Mouse (Mus musculus): ENCODE measurements around the gene Epb41l3. TPM values are rescaled to one million over a fixed set of nuclear protein-coding genes. Genes with fewer than 3 reads are reported as not detected.

Epb41l3 gene
- polyA plus RNA-seq, 2 experiments = 102 to 140 TPM

DNA sequence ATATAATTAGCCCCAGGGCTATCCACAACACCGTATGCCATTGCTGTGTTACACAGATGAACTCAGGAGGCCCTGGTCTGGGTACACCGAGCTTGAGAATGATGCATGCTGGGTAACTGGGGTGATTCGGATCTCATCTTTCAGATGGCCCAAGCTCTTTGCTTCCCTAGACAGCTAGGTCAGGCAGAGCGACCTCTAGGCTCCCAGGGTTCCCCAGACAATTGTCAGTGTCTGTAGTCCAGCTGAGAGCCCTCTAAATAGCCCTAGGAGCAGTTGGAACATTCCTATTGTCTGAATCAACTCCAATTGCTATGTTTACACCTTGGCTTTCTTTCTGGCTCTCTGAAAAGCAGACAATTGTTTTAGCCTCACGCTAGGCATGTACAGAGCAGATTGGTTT is 201.9 kb downstream of the Epb41l3 start:
- no peaks in the 10 kb centered on the region for H3K9me3 ChIP-seq (ENCODE audit: control insufficient read depth, low read length)
- no peaks in the 10 kb centered on the region for H3K4me1 ChIP-seq (ENCODE audit: control insufficient read depth, insufficient read depth, low read length)
- WGBS = 54% methylated on average over 5 of the region's 5 CpGs
- TF ChIP-seq POLR2A (IDR thresholded peaks at IDR 0.05; ENCODE audit: borderline replicate concordance, extremely low read depth, insufficient read depth, insufficient read length) = no peak
- no peak overlapping the region for H3K9ac ChIP-seq (ENCODE audit: low read depth, low read length, severe bottlenecking)
- no peak overlapping the region for H3K4me2 ChIP-seq (replicated peaks; ENCODE audit: low read depth, low read length, severe bottlenecking)
- H3K4me3 ChIP-seq (replicated peaks; ENCODE audit: low read length) = no peak overlapping the region
- peaks cover 41% of the 10 kb centered on the region for H3K36me3 ChIP-seq (ENCODE audit: control insufficient read depth, insufficient read depth, low read length)
- H3K27me3 ChIP-seq (ENCODE audit: control insufficient read depth, insufficient read depth, low read length) = no peaks in the 10 kb centered on the region
- no peak for DNase-seq (ENCODE audit: low spot score)
- no peak for ATAC-seq (ENCODE audit: low FRiP score, low read depth)
- no peak overlapping the region for H3K27ac ChIP-seq (replicated peaks; ENCODE audit: low read depth, low read length)

DNA sequence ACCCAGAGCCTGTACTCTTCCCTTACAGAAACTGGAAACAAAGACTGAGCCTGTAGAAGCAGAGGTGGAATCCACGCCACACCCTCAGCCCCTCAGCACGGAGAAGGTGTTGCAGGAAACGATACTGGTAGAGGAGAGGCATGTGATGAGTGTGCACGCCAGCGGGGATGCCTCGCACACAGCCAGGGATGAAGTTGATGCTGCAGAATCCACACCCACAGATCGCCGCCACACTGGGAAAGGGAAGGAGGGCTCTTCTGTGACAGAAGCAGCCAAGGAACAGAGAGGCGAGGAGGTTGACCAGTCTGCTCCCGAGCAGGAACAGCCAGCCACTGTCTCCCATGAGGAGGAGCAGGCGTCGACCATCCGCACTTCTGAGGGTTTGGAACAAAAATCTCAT is 209.0 kb downstream of the Epb41l3 start:
- no peak for ATAC-seq (ENCODE audit: low FRiP score, low read depth)
- 92% methylated on average over 13 of the region's 13 CpGs for WGBS
- 0 out of 2 replicates have a peak, but pooled peaks cover 2% of the 10 kb centered on the region for H3K9me3 ChIP-seq (ENCODE audit: control insufficient read depth, low read length)
- H3K36me3 ChIP-seq (ENCODE audit: control insufficient read depth, insufficient read depth, low read length) = peaks cover 75% of the 10 kb centered on the region
- no peak overlapping the region for H3K27ac ChIP-seq (replicated peaks; ENCODE audit: low read depth, low read length)
- no peak overlapping the region for H3K4me3 ChIP-seq (replicated peaks; ENCODE audit: low read length)
- no peak overlapping the region for H3K4me2 ChIP-seq (replicated peaks; ENCODE audit: low read depth, low read length, severe bottlenecking)
- H3K4me1 ChIP-seq (ENCODE audit: control insufficient read depth, insufficient read depth, low read length) = no peaks in the 10 kb centered on the region
- no peak for DNase-seq (ENCODE audit: low spot score)
- H3K27me3 ChIP-seq (ENCODE audit: control insufficient read depth, insufficient read depth, low read length) = no peaks in the 10 kb centered on the region
- TF ChIP-seq POLR2A (IDR thresholded peaks at IDR 0.05; ENCODE audit: borderline replicate concordance, extremely low read depth, insufficient read depth, insufficient read length) = no peak
- H3K9ac ChIP-seq (ENCODE audit: low read depth, low read length, severe bottlenecking) = no peak overlapping the region

DNA sequence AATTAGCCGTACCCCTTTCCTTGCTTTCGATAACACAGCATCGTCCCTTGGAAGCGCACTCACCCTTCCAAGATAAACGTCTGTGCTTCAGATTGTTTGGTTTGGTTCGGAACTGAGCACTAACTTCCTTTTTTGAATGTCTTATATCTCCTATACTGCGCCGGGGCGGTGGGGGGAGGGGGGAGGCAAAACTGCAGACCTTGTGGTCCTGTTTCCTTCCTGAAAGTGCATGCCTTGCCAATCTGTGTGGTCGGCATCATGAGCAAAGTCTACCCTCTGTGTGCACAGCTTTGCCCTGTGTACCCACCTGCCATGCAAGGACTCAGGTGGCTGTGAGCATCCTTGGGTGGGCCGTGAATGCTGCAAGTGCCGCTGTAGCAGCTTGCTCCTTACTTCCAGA is 212.6 kb downstream of the Epb41l3 start:
- H3K27ac ChIP-seq (replicated peaks; ENCODE audit: low read depth, low read length) = no peak overlapping the region
- WGBS = 95% methylated on average over 12 of the region's 12 CpGs
- ATAC-seq (ENCODE audit: low FRiP score, low read depth) (no peak), DNase-seq (ENCODE audit: low spot score) (no peak)
- H3K36me3 ChIP-seq (ENCODE audit: control insufficient read depth, insufficient read depth, low read length) = peaks cover 69% of the 10 kb centered on the region
- no peaks in the 10 kb centered on the region for H3K9me3 ChIP-seq (ENCODE audit: control insufficient read depth, low read length)
- no peaks in the 10 kb centered on the region for H3K4me1 ChIP-seq (ENCODE audit: control insufficient read depth, insufficient read depth, low read length)
- no peaks in the 10 kb centered on the region for H3K27me3 ChIP-seq (ENCODE audit: control insufficient read depth, insufficient read depth, low read length)
- no peak overlapping the region for H3K4me3 ChIP-seq (replicated peaks; ENCODE audit: low read length)
- no peak for TF ChIP-seq POLR2A (IDR thresholded peaks at IDR 0.05; ENCODE audit: borderline replicate concordance, extremely low read depth, insufficient read depth, insufficient read length)
- no peak overlapping the region for H3K9ac ChIP-seq (ENCODE audit: low read depth, low read length, severe bottlenecking)
- H3K4me2 ChIP-seq (replicated peaks; ENCODE audit: low read depth, low read length, severe bottlenecking) = no peak overlapping the region

DNA sequence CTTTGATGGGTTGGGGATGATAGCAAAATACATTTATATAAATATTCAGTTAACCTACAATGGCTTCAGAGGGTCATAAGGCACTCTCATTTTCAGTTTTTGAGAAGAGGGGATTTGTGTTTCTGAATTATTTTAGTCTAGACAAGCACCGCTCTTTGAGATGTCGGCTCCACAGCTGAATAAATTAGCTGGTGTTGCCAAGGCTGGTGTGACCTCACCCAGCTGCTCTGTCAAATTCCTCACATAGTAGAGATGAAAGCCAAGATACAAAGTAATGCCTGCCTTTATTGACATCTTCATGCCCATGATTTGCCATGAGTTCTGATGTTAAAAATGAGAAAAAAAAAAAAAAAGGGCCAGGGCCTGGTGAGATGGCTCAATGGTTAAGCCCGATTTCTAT is 214.8 kb downstream of the Epb41l3 start:
- H3K36me3 ChIP-seq (ENCODE audit: control insufficient read depth, insufficient read depth, low read length) = peaks cover 55% of the 10 kb centered on the region
- 91% methylated on average over 3 of the region's 3 CpGs for WGBS
- H3K4me2 ChIP-seq (replicated peaks; ENCODE audit: low read depth, low read length, severe bottlenecking) = no peak overlapping the region
- H3K9ac ChIP-seq (ENCODE audit: low read depth, low read length, severe bottlenecking) = no peak overlapping the region
- H3K4me1 ChIP-seq (ENCODE audit: control insufficient read depth, insufficient read depth, low read length) = no peaks in the 10 kb centered on the region
- no peak overlapping the region for H3K4me3 ChIP-seq (replicated peaks; ENCODE audit: low read length)
- no peak overlapping the region for H3K27ac ChIP-seq (replicated peaks; ENCODE audit: low read depth, low read length)
- H3K9me3 ChIP-seq (ENCODE audit: control insufficient read depth, low read length) = no peaks in the 10 kb centered on the region
- TF ChIP-seq POLR2A (IDR thresholded peaks at IDR 0.05; ENCODE audit: borderline replicate concordance, extremely low read depth, insufficient read depth, insufficient read length) = no peak
- no peaks in the 10 kb centered on the region for H3K27me3 ChIP-seq (ENCODE audit: control insufficient read depth, insufficient read depth, low read length)
- DNase-seq (ENCODE audit: low spot score) = no peak
- no peak for ATAC-seq (ENCODE audit: low FRiP score, low read depth)

DNA sequence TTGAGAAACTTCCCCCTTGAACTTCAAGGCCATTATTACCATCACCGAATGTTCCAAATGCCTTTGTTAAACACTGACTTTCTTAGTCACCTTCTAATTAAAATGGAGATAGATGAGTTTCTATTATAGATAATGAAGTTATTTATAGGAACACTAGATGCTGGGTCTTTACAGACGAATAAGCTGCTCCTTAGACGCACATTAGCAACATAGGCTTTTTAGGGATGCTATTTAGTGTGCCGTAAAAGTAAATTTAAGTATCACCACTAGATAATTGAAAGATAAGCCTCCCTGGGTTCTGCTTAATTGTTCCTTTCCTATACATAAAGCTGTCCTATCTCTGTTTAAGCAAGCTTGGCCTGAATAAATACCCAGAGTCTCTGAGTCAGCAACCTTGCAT is 226.1 kb downstream of the Epb41l3 start:
- no peak for TF ChIP-seq POLR2A (IDR thresholded peaks at IDR 0.05; ENCODE audit: borderline replicate concordance, extremely low read depth, insufficient read depth, insufficient read length)

More for the DNA sequence above, 226.1 kb downstream of the Epb41l3 start:
- H3K9ac ChIP-seq (ENCODE audit: low read depth, low read length, severe bottlenecking) = no peak overlapping the region
- no peaks in the 10 kb centered on the region for H3K27me3 ChIP-seq (ENCODE audit: control insufficient read depth, insufficient read depth, low read length)
- no peaks in the 10 kb centered on the region for H3K4me1 ChIP-seq (ENCODE audit: control insufficient read depth, insufficient read depth, low read length)
- no peak overlapping the region for H3K27ac ChIP-seq (replicated peaks; ENCODE audit: low read depth, low read length)
- 68% methylated on average over 4 of the region's 4 CpGs for WGBS
- no peak for DNase-seq (ENCODE audit: low spot score)
- no peak for ATAC-seq (ENCODE audit: low FRiP score, low read depth)
- H3K9me3 ChIP-seq (ENCODE audit: control insufficient read depth, low read length) = no peaks in the 10 kb centered on the region
- no peaks in the 10 kb centered on the region for H3K36me3 ChIP-seq (ENCODE audit: control insufficient read depth, insufficient read depth, low read length)
- H3K4me3 ChIP-seq (replicated peaks; ENCODE audit: low read length) = no peak overlapping the region
- H3K4me2 ChIP-seq (replicated peaks; ENCODE audit: low read depth, low read length, severe bottlenecking) = no peak overlapping the region

Data from limb, embryonic 14.5 days (tissue).